Mouse (Mus musculus): Measurements from ENCODE around the gene Mgat5.
A peak's percentile ranks its signal among the peaks of the same experiment; 100 is the strongest.

Gene Mgat5

DNA sequence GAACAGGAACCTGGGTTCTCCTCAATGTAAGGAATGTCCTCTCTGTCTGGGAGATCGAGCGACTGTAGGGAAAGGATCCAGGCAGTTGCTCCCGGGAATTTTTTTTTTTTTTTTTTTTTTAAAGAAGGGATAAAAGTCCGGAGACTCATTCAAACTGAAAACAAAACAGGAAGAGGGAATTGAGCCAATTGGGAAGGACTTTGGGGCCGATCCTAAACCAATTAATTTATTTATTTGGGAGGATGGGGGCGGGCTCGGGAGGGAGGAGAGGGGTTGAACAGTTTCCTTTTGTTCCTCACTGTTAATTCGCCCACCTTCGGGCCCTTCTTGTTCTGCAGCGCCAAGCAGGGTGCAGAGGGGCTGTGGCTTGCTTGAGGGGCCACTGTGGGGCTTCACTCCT lies 278.1 kb downstream of the Mgat5 start:
- no peak for DNase-seq (ENCODE audit: extremely low read depth, insufficient read length, low spot score)

DNA sequence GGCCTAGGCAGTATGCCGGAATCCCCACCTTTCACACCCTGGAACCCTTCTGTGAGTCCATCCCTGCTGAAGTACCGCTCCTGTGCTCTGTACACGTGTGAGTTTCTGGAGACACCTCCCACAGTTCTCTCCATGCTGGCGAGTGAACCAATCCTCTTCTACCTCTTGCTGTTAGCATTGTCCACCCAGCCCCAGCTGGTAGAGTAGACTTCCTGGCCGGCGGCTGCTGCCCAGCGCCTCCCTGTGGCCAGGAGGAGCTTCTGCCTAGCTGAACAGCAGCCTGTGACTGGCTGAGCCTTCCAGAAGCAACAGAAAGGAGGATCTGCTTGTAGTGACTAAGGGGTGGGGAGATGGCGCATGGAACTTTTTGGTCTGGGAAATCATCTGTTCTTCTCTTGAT lies 279.4 kb downstream of the Mgat5 start:
- DNase-seq (ENCODE audit: extremely low read depth, insufficient read length, low spot score): peak; percentile 18

DNA sequence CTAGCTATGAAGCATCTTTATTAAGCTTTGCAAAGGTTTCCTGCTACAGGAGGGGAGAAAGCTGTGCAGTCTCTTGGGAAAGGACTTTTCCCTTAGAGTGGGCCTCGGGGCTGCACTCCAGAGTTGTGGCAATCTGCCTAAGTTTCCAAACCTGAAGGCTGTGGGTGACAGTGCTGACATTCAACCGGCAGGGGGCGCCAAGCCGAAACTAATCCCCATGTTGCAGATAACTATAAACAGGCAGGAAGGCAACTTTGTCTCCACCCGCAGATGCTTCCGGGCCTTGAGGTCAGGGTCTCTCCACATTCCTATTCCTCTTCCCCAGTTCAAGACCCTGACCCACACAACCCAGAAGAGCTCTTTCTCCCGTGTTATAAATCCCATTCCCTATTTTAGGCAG lies 280.0 kb downstream of the Mgat5 start:
- peak; percentile 16 for DNase-seq (ENCODE audit: extremely low read depth, insufficient read length, low spot score)

DNA sequence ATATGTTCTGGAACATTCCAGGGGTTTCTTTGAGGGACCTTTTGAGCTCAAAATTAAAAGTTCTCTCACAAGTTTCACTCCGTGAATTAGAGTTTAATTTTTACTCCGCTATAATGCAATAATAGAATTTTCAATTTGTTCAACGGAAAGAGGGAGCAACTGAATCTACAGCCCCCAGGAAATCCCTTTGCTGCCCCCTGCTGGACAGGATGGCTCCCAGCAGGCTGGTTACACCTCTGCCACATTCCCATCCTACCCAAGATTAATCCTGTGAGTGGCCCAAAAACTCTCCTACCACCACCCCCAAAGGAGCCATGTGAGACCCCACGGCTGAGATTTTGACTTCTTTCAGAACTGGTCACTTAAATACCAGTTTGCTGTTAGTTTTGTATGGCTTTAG lies 282.3 kb downstream of the Mgat5 start:
- no peak for DNase-seq (ENCODE audit: extremely low read depth, insufficient read length, low spot score)

DNA sequence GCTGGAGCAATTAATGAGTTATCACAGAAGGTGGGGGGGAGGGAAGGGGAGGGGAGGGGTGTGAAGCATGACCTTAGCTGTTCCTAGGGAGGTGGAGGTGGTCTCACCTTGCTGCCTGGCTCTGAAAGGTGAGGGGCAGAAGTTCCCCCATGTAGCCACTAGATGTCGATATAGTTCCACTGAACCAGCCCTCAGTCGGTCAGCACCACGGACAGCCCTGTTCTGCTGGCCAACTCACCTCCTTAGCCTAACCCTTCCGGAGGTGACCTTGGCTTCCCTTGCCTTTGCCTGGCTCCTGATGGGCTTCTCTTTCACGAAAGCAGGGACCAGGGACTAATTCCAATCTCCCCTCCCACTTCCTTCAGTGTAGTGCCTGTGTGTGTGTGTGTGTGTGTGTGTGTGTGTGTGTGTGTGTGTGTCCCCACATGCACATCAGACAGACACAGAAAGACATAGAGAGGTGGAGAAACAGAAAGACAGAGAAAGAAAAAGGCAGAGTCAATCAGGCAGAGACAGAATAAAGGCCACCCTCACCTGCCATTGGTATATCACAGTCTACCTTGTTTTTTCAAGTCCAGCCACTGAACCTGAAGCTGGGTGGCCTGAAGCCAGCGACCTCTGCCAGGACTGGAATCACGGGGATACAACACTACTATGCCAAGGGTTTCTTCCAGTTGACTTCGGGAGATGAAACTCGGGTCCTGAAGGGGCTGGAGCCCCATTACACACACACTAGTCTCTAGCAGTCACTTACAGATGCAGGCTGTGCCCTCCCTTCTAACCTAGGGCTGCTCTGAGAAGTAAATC lies 292.1 kb downstream of the Mgat5 start:
- DNase-seq (ENCODE audit: extremely low read depth, insufficient read length, low spot score): peak; percentile 20

- DNase-seq (ENCODE audit: extremely low read depth, insufficient read length, low spot score): no peak
Observed at GRCm38 (mm10) chr1:127498746-127499145, 293.9 kb downstream of the Mgat5 start.

- DNase-seq (ENCODE audit: extremely low read depth, insufficient read length, low spot score): no peak
Observed at GRCm38 (mm10) chr1:127500219-127500618, 295.4 kb downstream of the Mgat5 start.

DNA sequence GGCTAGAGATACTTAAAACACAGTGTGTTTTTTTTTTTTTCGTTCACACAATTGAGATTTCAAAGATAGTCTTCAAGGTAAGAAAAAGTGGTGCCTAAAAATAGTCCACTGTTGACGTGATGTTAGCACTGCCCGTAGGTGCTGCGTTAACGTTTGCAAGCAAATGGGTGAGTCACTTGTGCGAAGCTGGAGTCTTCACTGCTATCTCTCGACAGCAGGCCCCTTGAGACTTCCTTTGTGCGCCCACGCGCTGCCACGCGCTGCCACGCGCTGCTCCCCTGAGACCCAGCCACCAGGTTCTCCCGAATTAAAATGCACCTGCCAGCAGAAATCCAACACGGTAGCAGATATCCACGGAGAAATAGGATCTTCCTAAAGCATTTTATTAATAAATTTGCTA lies 295.9 kb downstream of the Mgat5 start:
- no peak for DNase-seq (ENCODE audit: extremely low read depth, insufficient read length, low spot score)

- no peak for DNase-seq (ENCODE audit: extremely low read depth, insufficient read length, low spot score)
Observed at GRCm38 (mm10) chr1:127507042-127507650, 302.3 kb downstream of the Mgat5 start.

- DNase-seq (ENCODE audit: extremely low read depth, insufficient read length, low spot score): no peak
Observed at GRCm38 (mm10) chr1:127508067-127508739, 303.4 kb downstream of the Mgat5 start.

DNA sequence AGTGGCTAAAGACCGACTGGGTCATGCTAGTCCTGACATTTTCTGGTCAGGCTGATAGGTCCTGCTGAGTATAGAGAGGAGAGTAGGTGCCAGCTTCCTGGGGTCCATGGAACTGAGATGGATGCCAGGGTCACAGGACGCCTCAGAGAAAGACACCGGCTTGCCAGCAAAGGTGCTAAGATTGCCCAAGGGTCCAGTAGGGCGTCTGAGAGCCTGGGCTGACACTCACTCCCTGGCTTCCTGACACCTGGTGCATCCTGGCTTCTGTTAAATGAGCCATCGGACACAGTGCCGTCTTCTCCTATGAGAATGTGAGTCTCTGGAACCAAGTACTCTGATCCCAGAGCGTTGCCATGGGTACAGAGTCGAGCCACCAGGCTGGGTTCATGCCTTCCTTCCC lies 304.1 kb downstream of the Mgat5 start:
- DNase-seq (ENCODE audit: extremely low read depth, insufficient read length, low spot score): no peak

DNA sequence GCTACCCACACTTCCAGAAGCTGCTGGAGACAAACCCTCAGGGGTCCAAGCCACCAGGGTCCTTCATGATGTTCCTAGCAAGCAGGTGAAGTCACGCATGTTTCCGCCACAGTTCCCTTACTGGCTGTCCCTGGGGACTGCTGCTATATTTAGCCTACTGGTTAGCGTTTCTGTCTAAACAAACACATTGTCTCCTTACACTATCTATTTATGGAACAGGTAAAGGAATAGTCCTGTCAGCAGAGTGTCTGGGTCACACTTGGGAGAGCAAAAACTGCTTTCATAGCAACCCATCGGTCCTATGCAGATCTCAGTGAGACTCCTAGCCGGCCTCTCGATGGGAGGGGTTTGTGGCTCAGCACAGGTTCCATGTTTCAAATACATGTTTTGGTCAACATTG lies 306.5 kb downstream of the Mgat5 start:
- DNase-seq (ENCODE audit: extremely low read depth, insufficient read length, low spot score): no peak

GRCm38 (mm10) chr1:127512709-127513108 lies 307.9 kb downstream of the Mgat5 start:
- no peak for DNase-seq (ENCODE audit: extremely low read depth, insufficient read length, low spot score)

DNA sequence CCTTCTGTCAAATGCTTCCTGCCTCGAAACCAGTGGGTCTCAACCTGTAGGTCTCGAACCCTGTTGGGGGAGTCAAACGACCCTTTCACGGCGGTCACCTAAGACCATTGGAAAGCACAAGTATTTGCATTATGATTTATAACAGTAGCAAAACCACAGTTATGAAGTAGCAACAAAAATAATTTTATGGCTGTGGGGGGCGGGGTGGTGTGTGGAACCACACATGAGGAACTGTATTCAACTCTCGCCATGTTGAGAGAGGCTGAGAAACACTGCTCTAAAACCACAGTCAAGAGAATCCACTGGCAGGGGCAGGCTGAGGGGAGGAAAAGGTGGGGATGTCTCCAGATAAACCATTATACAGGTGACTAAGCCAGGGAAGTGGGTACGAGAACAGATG lies 308.3 kb downstream of the Mgat5 start:
- no peak for DNase-seq (ENCODE audit: extremely low read depth, insufficient read length, low spot score)

DNA sequence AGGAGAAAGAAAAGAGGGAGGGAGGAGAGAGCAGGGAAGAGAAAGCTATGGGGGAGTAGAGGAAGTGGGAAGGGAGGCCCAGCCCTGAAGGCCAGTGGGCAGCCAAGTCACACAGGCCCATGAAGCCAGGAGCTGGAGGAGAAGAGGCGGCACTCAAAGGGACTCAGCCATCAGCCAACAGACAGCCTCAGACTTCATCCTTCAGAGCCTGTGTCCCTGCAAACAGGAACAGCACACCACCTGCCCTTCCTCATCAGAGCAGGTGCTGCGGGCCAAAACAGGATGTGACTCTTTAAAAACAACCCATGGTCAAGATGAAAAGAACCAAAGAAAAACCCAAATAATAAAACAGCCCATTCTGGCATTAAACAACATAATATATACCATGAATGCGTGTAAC lies 308.8 kb downstream of the Mgat5 start:
- no peak for DNase-seq (ENCODE audit: extremely low read depth, insufficient read length, low spot score)

GRCm38 (mm10) chr1:127514479-127514878 lies 309.7 kb downstream of the Mgat5 start:
- no peak for DNase-seq (ENCODE audit: extremely low read depth, insufficient read length, low spot score)

DNA sequence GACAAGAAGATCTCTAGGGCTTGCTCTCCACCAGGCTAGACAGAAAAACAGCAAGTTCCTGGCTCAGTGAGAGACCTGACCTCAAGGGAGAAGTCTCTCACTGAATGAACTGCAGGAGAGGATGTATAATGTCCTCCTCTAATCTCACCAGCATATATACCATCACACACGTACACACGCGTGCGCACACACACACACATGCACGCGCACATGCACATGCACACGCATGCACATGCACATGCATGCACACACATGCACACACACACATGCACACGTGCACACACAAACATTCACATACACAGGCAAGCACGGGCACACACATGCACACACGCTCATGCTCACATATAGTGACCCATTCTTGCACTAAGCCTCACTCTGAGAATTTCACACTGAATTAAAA lies 310.1 kb downstream of the Mgat5 start:
- DNase-seq (ENCODE audit: extremely low read depth, insufficient read length, low spot score): no peak

DNA sequence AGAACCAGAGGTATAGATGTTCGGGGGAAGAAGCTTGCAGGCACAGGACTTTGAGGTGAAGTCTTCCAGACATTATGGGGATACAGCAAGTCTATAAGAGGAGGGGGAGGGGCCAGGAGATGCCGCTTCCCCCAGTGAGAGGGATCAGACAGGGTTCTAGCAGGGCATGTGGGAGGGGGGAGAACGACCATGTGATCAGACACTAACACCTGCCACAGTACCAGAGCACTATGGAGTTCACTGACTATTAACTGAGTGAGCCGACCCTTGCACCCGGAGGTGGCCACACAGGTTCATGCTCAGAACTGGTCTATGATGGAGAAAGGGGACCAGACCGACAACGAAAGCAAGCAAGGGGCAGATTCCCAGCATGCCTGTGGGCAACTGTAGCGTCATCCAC lies 318.5 kb downstream of the Mgat5 start:
- no peak for DNase-seq (ENCODE audit: extremely low read depth, insufficient read length, low spot score)

DNA sequence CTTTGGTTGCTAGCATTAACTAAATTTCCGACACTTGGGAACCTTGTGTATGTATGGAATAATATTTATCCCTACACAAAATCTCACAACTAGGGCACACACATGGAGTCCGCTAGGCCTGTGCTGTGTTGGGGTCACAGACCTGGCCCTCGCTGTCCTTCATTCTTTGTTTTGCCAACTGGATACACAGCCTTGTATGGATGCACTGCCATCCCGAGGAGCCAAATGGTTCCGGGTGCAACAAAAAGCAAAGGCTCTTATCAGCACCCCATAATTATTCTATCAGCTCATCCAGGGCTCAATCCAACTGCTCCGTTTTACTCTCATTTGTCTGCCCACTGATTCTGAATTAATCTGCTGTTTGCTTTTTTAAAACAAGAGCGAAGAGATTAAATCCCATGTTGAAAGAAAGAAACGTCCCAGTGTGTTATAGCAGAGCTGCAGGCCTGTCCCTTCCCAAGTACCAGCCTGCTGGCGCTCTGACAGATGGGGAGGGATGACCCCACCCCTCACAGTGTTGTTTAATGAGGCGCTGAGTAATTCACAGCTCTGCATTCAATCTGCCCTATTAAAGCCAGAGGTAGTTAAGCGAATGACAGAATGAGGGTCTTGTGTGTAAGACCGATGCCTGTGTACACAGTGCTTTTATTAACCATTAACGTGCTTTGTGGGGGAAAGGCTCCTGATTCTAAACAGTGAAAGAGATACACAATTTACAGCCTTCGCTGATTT lies 326.2 kb downstream of the Mgat5 start:
- no peak for DNase-seq (ENCODE audit: extremely low read depth, insufficient read length, low spot score)

GRCm38 (mm10) chr1:127531723-127532122 lies 326.9 kb downstream of the Mgat5 start:
- no peak for DNase-seq (ENCODE audit: extremely low read depth, insufficient read length, low spot score)

DNA sequence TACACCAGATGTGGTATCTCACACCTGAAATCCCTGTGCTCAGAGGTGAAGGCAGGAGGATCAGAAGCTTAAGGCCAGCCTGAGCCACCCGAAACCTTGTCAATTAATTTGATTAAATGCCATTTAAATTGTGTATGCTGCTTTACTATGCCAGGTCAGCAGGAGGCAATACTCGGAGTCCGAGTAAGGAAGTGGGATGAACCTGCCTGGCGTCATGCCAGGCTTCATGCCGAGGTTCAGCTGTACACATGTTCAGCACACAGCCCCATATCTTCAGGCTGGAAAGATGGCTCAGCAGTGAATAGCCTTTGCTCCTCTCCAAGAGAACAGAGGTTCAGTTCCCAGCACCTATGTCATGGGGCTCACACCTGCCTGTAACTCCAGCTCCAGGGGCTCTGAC lies 331.6 kb downstream of the Mgat5 start:
- DNase-seq (ENCODE audit: extremely low read depth, insufficient read length, low spot score): no peak
